Mouse (Mus musculus): ENCODE data around the gene Olfr1404.

DNA sequence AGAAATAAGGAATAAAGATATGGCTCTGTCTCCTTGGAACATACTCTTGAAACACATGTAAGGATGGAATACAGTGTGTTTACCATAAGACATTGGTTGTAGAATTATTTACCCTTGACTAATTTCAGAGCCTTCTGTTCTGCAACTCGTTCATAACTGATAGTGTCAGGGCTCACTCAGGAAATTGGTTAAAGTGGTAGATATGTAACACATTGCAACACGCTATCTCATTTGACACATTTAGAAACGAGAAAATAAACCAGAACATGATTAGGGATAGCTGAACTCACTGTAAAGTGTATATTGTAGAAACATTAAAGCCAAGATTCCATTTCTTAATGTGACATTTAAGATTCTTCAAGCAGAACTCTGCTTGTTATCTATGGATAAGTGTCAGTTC is 20.1 kb upstream of the Olfr1404 start:
- no peak for TF ChIP-seq CTCF (IDR thresholded peaks at IDR 0.05; ENCODE audit: low read depth)
- TF ChIP-seq EP300 (optimal IDR thresholded peaks at IDR 0.05): no peak

Measured in stomach, postnatal 0 days (tissue).